Mouse (Mus musculus): ENCODE data around the gene Eif4a1.
A peak's percentile ranks its signal among the peaks of the same experiment; 100 is the strongest.

Eif4a1 gene

GRCm38 (mm10) chr11:69698574-69698973 lies 26.4 kb upstream of the Eif4a1 start:
- no peak for DNase-seq

- DNase-seq, result no peak
Measured at GRCm38 (mm10) chr11:69697396-69697795, 25.2 kb upstream of the Eif4a1 start.

DNA sequence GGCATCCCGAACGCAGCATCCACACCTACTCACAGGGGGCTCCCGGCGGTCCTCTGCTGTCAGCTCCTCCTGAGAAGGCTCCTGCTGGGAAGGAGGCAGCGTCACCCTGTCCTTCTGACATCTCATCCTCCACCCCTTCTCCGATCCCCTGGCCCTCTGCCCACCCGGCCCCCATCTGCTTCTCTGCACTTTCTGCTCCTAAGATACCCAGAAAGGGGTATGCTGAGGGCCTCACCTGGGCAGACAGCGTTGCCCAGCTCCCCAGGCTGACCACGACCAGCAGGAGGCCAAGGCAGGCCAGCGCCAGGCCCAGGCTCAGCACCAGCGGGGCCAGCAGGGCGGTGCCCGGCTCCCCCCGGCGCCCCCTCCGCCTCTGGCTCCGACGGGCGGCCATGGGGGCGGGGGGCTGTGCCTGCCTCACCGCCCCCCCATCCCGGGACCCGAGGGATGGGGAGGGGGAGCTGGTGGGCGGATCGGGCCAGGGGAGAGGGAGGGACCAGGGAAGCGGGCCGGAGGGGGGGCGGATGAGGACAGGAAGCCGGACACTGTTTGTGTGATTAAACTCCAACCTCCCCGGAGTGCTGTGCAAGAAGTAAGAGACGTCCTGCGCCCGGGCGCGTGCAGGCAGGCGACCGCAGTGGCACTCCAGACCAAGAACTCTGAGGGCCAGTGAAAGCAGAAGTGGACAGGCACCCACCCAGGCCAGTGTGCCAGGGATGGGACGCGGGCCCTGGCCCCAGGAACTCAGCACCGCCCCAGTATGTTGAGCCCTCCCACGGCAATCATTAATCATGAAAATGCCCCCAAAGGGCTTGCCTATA lies 23.3 kb upstream of the Eif4a1 start, which contains the start of the genes Tnfsf12 and Tnfsfm13:
Gene Tnfsf12 (minus strand): TSS at position 489 of the 821 bp plus-strand sequence.
Gene Tnfsfm13 (minus strand): TSS at position 738 of the 821 bp plus-strand sequence.
- DNase-seq, result peak; percentile 53

GRCm38 (mm10) chr11:69695046-69695360 lies 22.8 kb upstream of the Eif4a1 start:
- DNase-seq, result no peak

GRCm38 (mm10) chr11:69693421-69693965 lies 21.3 kb upstream of the Eif4a1 start:
- DNase-seq, result no peak

DNA sequence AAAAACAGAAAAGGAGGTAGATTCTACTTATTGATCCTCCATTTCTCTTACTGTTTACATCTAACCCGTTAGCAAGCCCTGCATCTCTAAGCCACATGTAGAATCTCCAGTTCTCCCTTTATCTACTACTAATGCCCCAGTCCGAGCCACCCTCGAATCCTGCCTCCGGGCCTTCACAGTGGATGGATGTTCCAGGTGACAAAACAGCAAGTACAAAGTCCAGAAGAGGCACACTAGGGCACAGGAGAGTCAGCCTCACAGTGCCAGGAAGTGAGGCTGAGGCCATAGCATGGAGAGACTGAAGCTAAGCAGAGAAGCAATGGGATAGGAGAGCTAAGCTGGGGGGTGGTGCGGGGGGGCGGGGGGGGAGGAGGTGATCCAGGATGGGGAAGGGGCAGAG lies 20.6 kb upstream of the Eif4a1 start:
- no peak for DNase-seq

DNA sequence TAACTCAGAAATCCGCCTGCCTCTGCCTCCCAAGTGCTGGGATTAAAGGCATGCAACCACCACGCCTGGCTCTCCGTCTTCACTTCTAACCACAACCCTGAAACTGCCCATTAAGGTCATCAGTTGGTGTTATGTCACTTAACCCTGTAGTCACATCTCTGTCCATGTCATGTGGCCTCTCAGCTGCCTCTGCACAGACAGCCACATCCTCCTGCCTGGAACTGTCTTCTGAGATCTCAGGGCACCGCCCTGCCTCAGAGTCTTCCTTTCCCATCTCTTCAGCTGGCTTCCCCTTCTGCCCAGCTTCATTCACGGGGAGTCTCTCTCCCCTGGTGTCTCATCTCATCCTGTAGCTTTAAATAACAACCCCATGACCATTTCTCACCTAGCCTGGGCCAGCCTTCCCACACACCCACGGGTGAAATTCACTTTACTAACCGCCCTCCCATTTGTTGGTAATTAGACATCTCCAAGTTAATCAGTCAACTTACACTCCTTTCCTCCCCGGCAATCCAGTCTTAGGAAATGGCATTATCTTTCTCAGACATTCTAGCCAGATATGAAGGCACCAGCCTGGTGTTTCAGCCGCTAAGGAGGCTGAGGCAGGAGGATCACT lies 20.1 kb upstream of the Eif4a1 start:
- no peak for DNase-seq

GRCm38 (mm10) chr11:69689891-69690290 lies 17.7 kb upstream of the Eif4a1 start:
- no peak for DNase-seq

DNA sequence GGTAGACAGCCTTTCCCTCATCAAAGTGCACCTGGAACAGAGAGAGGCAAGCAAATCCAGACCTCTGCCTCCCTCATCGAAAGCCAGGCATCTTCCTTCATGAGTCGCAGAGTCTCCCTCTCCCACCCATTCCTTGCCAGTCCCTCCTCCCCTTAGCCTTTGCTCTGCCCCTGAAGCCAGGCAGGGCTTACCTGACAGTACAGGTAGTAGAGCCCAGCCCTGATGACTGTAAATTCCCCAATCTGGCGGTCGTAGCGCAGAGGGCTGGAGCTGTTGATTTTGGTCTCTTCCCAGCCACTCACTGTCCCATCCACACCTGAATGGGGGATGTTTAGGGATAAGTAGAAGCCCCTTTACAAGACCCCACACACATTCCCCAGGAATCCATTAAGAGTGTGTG lies 14.8 kb upstream of the Eif4a1 start:
- no peak for DNase-seq

DNA sequence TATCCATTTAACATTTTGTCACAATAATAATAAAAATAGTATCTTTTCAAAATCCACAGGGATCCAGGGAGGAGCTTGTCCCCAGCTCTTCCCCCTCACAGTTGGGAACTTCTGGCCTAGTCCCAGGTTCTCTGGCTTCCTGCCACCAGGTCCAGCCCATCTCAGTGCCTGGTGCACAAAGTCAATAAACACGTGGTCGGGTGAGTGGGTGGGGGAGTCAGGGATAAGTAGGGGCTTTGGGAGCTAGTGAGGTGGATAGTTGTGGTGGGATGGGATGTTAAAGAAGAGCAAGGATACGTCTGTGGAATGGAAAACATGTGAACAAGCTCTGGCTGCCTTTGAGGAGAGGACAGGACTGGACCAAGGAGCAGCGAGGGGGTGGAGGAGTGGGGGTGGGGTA lies 14.2 kb upstream of the Eif4a1 start:
- no peak for DNase-seq

DNA sequence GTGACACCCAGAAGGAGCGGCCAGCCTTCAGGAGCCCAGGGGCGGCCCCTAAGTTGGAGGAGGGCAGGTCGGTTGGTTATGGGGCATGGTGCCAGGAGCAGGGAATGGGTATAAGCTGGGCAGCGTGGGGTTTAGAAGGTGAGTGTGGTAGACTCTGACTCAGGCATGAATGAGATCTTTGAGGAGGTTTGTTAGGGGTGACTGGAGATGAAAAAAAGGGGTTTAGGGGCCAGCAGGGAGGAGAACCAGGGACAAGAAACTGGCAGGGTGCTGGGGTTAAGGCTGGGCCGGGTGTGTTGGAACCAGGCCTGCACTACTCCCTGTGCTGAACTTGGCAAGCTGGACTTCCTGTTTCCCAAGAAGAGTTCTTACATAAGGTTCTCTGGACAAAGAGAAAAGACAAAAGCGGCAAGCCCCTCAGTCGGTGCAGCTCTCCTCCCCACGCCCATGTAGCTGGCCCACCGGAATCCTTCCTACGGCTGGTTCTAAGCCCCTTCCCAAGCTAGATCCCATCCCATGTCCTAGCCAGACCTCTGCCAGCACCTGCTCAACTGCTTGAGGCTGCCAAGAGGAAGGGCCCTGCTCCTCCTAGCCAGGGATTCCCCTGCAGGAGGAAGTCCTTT lies 13.4 kb upstream of the Eif4a1 start, which contains the start of gene Tnfsf13:
Gene Tnfsf13 (minus strand): TSS at position 259 of the 623 bp plus-strand sequence.
- DNase-seq, result peak; percentile 50

- no peak for DNase-seq
Measured at GRCm38 (mm10) chr11:69684936-69685335, 12.7 kb upstream of the Eif4a1 start.

- no peak for DNase-seq
Measured at GRCm38 (mm10) chr11:69684128-69684745, 12.0 kb upstream of the Eif4a1 start.

DNA sequence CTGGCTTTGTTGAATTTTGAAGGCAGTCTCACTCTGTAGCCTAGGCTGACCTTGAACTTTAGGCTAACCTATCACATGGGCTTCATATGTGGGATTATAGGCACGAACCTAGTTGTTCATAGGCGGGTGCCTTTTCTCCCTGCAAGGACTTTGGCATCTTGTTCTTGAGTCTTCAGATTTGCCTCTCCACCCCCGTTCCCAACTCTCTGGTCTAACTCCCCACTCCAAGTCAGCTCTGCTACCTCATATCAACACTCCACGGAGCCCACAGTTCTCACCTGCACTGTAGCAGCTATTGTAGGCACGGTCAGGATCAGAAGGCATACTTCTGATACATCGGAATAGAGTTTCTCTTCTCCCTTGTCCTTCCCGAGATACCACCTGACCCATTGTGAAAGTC lies 11.4 kb upstream of the Eif4a1 start:
- no peak for DNase-seq

DNA sequence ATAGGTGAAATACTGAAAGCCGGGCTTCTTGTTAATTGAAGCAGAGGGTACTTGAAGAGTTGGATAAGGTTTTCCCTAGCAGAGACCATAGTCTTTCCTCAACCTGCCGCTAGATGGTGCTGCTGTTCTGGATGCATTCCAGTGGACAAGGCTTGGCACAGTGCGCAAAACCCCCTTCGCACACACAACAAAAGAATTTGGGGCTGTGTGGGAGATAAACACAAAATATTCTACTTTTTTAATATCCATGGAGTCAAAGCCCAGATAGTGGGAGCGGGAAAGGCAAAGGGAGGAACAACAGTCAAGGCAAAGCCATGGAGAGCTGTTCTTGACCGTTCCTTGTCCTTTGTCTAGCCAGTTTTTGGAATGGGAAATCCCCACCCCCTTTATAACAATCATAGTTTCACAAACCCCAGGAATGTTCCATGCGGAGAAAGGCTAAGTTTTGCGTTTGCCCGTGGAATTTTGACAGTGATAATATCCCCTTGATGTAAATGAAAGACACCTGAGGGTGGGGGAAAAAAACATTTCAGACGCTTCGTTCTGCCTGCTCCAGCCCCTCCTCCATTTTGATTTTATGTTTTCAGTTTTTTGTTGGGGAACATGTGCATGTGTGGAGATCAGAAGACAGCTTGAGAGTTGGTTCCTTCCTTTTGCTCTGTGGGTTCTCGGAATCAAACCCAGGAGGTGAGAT lies 10.8 kb upstream of the Eif4a1 start:
- peak; percentile 85 for DNase-seq

GRCm38 (mm10) chr11:69682209-69682839 lies 10.1 kb upstream of the Eif4a1 start:
- no peak for DNase-seq

- peak; percentile 99 for DNase-seq
Measured at GRCm38 (mm10) chr11:69681314-69682208, 9.3 kb upstream of the Eif4a1 start, which contains the start of gene Senp3. Gene Senp3 (minus strand): TSS chr11:69682084.

DNA sequence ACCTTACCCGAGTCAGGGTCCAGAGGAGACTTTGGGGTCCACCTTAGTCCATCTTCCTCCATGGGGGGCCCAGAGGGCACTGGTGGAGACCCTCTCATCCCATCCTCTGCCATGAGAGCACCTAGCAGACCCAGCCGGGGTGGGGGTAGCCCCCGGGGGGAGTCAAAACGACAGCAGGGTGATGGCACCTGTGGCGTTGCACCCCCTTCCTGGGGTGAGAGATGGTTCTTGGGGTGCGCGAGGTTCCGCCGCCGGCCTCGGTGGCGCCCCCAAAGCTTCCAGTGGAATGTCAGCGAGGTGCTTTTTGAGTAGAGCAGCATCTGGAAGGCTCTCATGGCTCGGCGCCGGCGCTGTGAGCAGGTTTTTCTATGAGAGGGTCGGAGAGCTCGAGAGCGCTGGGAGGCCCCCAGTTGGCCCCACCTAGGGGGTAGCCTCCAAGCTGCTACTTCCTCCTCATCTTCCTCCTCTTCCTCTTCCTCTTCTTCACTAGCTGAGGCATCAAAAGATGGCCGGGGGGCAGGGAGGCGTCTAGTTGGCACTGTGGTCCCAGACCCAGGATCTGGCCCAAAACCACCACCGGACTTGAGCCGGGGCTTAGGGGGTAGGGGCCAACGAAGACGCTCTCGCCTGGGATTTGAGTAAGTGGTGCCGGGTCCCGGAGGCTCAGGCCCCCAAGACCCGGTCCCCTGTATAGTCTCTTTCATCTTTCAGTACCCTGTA lies 8.1 kb upstream of the Eif4a1 start:
- no peak for DNase-seq

DNA sequence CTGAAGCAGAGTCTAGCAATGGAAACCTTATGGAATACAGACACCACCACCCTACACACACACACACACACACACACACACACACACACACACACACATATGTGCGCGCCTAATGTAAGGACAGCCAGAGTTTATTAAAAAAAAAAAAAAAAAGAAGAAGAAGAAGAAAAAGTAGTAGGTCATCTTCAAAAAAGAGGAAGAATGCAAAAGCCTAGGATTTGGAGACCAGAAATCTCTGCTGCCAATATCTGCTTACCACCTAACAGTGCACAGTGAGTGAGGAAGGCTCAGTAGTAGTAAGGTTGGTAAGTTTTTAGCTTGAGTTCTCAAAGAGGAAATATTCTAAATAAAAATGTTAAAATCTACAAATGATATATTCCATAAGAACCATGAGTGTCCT lies 6.9 kb upstream of the Eif4a1 start:
- no peak for DNase-seq

- no peak for DNase-seq
Measured at GRCm38 (mm10) chr11:69671726-69672124, 498 bp downstream of the Eif4a1 start.

All from right cerebral cortex, postnatal 25 days (tissue).